Mouse (Mus musculus) right cerebral cortex, adult 18-20 months (tissue): ENCODE results near the gene Dlg2.

Experiments
- DNase-seq: peaks from one replicate; pipeline ENCODE4 v3.0.0; 2022; ENCODE audit warnings: mixed read lengths

Dlg2 gene

GRCm38 (mm10) chr7:92492262-92492661 lies 2015.8 kb downstream of the Dlg2 start:
- DNase-seq, result no peak

DNA sequence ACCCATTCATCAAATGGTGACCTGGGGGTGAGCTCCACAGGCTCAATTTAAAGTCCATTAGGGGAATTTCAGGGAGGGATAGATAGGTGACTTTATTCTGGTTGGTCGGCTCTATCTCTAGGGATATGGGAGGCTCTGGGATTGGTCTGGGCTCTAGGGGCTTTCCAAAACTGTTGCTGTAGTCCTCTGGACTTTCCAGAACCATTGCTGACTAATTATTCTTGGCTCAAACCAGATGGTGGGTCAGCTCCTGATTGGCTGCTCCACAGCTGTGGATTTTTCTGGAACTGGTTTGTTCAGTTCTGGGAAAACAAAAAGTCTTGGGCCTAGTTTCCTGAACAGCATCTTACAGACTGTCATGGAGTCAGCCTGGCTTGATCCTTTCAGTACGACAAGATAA lies 2017.0 kb downstream of the Dlg2 start:
- DNase-seq, result no peak
